1 mouse cellular context compared by ENCODE assay signal in genomic region chr3:90508287-90508949, GRCm38 (mm10).
TF ChIP-seq lines count a peak whose summit lies in the region.

No protein-coding gene starts in this region.

TF ChIP-seq in MEL, 35 proteins besides CTCF, POLR2A, EP300 and RAD21 (continued from another document):
- TF ChIP-seq USF1 (IDR thresholded peaks at IDR 0.05; ENCODE audit: low read depth, low read length) (no peak), ELF1 (IDR thresholded peaks at IDR 0.05; ENCODE audit: low read depth, low read length) (no peak), ZMIZ1 (IDR thresholded peaks at IDR 0.05; ENCODE audit: low read depth, low read length) (no peak), MYB (IDR thresholded peaks at IDR 0.05; ENCODE audit: low read depth, low read length) (no peak), JUND (IDR thresholded peaks at IDR 0.05; ENCODE audit: low read depth, low read length) (no peak), CHD1 (IDR thresholded peaks at IDR 0.05; ENCODE audit: low read depth, low read length) (0 out of 2 replicates have a peak, but pooled peaks have one; percentile 60), UBTF (IDR thresholded peaks at IDR 0.05; ENCODE audit: borderline replicate concordance, insufficient read depth, low read depth, low read length) (no peak), MXI1 (IDR thresholded peaks at IDR 0.05; ENCODE audit: low read depth, low read length) (no peak), ZNF384 (IDR thresholded peaks at IDR 0.05; ENCODE audit: low read depth, low read length) (peak; percentile 69), POLR2AphosphoS5 (IDR thresholded peaks at IDR 0.05; ENCODE audit: borderline replicate concordance, low read depth, low read length) (no peak), SIN3A (IDR thresholded peaks at IDR 0.05; ENCODE audit: low read length) (no peak), ZC3H11A (IDR thresholded peaks at IDR 0.05; ENCODE audit: low read depth, low read length) (no peak), USF2 (IDR thresholded peaks at IDR 0.05; ENCODE audit: borderline replicate concordance in 1 of 2, insufficient read depth in 1 of 2, low read depth in 1 of 2, low read length in 2 of 2) (no peak), ETS1 (IDR thresholded peaks at IDR 0.05; ENCODE audit: low read depth, low read length) (no peak), MYC (IDR thresholded peaks at IDR 0.05; ENCODE audit: low read depth, low read length) (no peak), GATA1 (IDR thresholded peaks at IDR 0.05; ENCODE audit: low read depth, low read length) (no peak), CHD2 (IDR thresholded peaks at IDR 0.05; ENCODE audit: low read length) (no peak), TAL1 (IDR thresholded peaks at IDR 0.05; ENCODE audit: low read length) (no peak), E2F4 (IDR thresholded peaks at IDR 0.05; ENCODE audit: borderline replicate concordance, low read depth, low read length) (peak; percentile 19; the same call in 1 of the 2 replicates), TBP (IDR thresholded peaks at IDR 0.05; ENCODE audit: low read depth, low read length) (peak; percentile 28), MAZ (IDR thresholded peaks at IDR 0.05; ENCODE audit: low read depth, low read length) (no peak), GABPA (IDR thresholded peaks at IDR 0.05; ENCODE audit: low read depth, low read length) (no peak), KAT2A (conservative IDR thresholded peaks at IDR 0.05; ENCODE audit: low read depth, low read length) (no peak), MEF2A (IDR thresholded peaks at IDR 0.05; ENCODE audit: extremely low read depth, insufficient replicate concordance, low read depth, low read length, poor library complexity, severe bottlenecking) (no peak), NRF1 (IDR thresholded peaks at IDR 0.05; ENCODE audit: insufficient read depth, low read depth, low read length, poor library complexity, severe bottlenecking) (no peak), SMC3 (IDR thresholded peaks at IDR 0.05; ENCODE audit: low read depth, low read length) (peak; percentile 8; the same call in 1 of the 2 replicates), TCF12 (IDR thresholded peaks at IDR 0.05; ENCODE audit: low read depth, low read length) (no peak), MAFK (IDR thresholded peaks at IDR 0.05; ENCODE audit: borderline replicate concordance, low read depth, low read length) (no peak), ZKSCAN1 (IDR thresholded peaks at IDR 0.05; ENCODE audit: low read depth, low read length) (no peak), HCFC1 (IDR thresholded peaks at IDR 0.05; ENCODE audit: low read depth, low read length) (no peak), MAX (IDR thresholded peaks at IDR 0.05; ENCODE audit: low read length) (no peak)
